Mouse (Mus musculus): ENCODE measurements around the gene Adam6b. TPM values are rescaled to one million over a fixed set of nuclear protein-coding genes. Genes with fewer than 3 reads are reported as not detected.
"Not testable (repeated sequence)": the region's sequence is repeated elsewhere in the genome, so short reads cannot be mapped to it uniquely, and the experiment has no call there.

Gene Adam6b
- not detected for total RNA-seq (2018; cell fraction: chromatin; rRNA removed)
- total RNA-seq (2018; cell fraction: cytosol; rRNA removed): not detected
- not detected for total RNA-seq (2018; cell fraction: nucleus; rRNA removed)
- polyA plus RNA-seq (2018): not detected in 3 replicates

DNA sequence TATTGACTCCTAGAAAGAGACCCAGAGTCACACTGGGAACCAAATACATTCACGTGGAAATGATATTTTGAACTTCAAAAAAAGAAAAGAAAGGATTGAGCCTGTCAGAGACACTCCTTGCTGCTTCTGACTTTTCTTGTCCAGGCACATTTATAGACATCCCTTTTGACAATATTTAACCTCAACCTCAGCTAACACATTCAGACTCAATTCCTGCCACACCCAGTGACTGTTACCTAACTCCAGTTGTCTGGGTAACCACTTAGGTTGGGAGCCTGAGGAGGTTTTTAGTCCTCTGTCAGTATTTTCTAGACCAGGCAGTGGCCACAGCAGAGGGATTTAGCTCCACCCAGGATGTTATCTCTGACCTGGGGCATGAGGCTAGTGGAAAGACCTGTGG lies at the start of gene Adam6b:
Gene Adam6b (plus strand): TSS at position 301 of the 400 bp plus-strand sequence.
- H3K27ac ChIP-seq; H3K36me3 ChIP-seq (ENCODE audit: inconsistent target); H3K79me2 ChIP-seq (ENCODE audit: inconsistent target); H3K4me3 ChIP-seq (ENCODE audit: inconsistent target): not testable (repeated sequence)
- WGBS (ENCODE audit: missing documents): no CpG with 5 or more reads among the region's 1 CpGs

DNA sequence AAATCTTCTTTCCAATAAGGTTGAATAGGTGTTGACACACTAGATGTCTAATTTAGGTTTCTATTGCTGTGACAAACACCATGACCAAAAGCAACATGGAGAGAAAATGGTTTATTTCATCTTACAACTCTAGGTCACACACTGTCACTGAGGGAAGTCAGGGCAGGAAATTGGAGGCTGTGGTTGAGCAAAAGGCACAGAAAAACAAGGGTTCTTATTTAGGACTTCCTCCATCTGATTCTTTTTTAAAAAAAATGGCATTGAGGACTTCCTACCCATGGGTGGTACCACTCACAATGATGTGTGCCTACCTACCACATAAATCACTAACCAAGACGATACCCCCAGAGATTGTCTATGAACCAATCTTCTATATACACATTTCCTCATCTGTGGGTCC lies 43.2 kb upstream of the Adam6b start:
- no peak overlapping the region for H3K4me3 ChIP-seq (ENCODE audit: inconsistent target)
- H3K36me3 ChIP-seq (ENCODE audit: inconsistent target): no peaks in the 10 kb centered on the region
- no peak overlapping the region for H3K27ac ChIP-seq
- no peaks in the 10 kb centered on the region for H3K79me2 ChIP-seq (ENCODE audit: inconsistent target)
- WGBS (ENCODE audit: missing documents): 14% methylated on average over 1 of the region's 1 CpGs

DNA sequence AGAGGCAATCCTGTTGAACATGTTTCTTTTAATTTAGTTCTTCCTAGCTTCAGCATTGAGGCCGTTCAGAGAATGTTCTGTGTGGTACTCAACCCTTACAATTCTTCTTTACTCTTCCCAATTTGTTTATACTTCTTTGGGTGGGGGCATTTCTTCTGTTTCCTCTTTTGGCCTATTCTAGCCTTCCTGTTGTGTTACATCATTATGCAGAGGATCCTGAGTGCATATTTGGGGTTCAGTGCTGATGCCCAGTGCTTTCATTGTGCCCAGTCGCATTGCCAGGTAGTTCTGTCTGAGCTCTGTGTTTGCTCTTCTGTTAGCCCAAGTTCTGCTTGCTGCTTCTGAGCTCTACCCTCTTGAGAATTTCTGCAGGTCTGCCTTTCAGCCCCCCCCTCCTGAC lies 13.1 kb upstream of the Adam6b start:
- Histone ChIP-seq H3K27ac (no peak overlapping the region), H3K79me2 (ENCODE audit: inconsistent target) (no peaks in the 10 kb centered on the region), H3K4me3 (ENCODE audit: inconsistent target) (no peak overlapping the region), H3K36me3 (ENCODE audit: inconsistent target) (no peaks in the 10 kb centered on the region)
- 56% methylated on average over 2 of the region's 2 CpGs for WGBS (ENCODE audit: missing documents)

DNA sequence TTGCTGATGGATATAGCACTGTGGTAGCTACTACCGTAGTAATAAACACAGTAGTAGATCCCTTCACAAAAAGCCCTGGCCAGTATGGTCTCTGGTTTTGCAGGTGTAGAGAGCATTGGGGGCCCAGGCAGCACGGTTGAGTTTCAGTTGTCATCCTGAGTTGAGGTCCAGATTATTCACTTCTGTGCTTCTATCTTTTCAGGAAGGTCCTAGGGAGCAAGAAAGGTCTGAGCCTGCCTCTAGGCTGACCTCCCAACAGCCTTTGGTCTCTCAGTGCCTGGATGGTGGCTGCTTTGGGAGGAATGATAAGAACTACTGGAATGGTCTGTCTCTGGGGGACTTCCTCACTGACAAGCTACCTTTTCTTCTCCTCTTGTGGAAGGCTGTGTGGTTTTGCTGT lies 7.2 kb upstream of the Adam6b start:
- 94% methylated on average over 2 of the region's 2 CpGs for WGBS (ENCODE audit: missing documents)
- Histone ChIP-seq H3K27ac (no peak overlapping the region), H3K4me3 (ENCODE audit: inconsistent target) (no peak overlapping the region), H3K36me3 (ENCODE audit: inconsistent target) (no peaks in the 10 kb centered on the region), H3K79me2 (ENCODE audit: inconsistent target) (no peaks in the 10 kb centered on the region)

DNA sequence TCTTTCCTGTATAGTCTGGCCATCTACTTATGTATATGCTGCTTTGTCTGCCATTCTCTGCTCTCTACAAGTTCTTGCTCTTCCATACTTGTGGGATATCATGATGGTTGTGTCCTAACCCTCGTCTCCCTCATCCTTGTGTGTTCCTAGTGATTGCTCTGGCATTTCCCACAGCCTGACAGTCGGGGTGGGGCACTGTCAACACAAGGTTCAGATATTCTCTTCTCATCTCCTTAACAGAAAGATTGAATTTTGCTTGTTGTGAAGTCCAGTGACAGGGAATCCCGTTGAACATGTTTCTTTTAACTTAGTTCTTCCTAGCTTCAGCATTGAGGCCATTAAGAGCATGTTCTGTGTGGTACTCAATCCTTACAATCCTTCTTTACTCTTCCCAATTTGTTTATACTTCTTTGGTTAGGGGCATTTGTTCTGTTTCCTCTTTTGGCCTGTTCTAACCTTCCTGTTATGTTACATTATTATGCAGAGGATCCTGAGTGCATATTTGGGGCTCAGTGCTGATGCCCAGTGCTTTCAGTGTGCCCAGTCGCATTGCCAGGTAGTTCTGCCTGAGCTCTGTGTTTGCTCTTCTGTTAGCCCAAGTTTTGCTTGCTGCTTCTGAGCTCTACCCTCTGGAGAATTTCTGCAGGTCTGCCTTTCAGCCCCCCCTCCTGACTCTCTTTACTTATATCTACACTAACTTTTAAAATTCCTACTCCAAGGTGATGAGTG lies 6.5 kb upstream of the Adam6b start:
- no peaks in the 10 kb centered on the region for H3K79me2 ChIP-seq (ENCODE audit: inconsistent target)
- WGBS (ENCODE audit: missing documents): 67% methylated on average over 4 of the region's 4 CpGs
- H3K27ac ChIP-seq: no peak overlapping the region
- no peak overlapping the region for H3K4me3 ChIP-seq (ENCODE audit: inconsistent target)
- no peaks in the 10 kb centered on the region for H3K36me3 ChIP-seq (ENCODE audit: inconsistent target)

DNA sequence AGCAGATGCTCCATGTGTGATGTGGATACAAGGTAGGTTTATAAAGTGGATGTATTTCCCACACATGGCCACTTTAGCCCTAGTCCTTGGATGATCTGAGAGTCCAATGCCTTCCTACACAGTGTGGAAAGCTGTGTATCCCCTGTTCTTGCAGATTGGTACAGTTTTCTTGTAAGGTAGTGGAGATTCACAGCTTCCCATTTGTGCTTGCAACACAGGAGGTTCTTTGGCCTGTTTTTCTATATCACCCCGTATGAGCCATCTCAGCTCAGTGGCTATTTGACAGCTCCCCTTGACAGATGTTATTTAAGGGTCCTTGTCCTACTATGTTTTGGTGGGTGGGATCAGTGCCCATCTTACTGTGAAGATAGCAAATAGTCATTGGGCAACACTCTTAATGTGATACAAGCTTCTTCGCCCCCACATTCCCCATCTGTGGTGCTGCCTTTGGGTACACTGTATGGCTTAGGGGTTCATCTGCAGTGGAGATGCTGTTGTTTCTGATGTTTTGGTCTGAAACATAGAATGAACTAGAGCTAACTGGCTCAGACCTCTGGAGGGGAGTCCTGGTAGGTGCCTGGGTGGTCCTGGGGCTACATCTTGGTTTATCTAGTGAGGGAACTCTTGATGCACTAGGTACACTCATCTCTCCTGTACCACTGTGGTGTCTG lies 5.7 kb upstream of the Adam6b start:
- 82% methylated on average over 2 of the region's 2 CpGs for WGBS (ENCODE audit: missing documents)
- Histone ChIP-seq H3K79me2 (ENCODE audit: inconsistent target) (no peaks in the 10 kb centered on the region), H3K27ac (no peak overlapping the region), H3K4me3 (ENCODE audit: inconsistent target) (no peak overlapping the region), H3K36me3 (ENCODE audit: inconsistent target) (no peaks in the 10 kb centered on the region)

DNA sequence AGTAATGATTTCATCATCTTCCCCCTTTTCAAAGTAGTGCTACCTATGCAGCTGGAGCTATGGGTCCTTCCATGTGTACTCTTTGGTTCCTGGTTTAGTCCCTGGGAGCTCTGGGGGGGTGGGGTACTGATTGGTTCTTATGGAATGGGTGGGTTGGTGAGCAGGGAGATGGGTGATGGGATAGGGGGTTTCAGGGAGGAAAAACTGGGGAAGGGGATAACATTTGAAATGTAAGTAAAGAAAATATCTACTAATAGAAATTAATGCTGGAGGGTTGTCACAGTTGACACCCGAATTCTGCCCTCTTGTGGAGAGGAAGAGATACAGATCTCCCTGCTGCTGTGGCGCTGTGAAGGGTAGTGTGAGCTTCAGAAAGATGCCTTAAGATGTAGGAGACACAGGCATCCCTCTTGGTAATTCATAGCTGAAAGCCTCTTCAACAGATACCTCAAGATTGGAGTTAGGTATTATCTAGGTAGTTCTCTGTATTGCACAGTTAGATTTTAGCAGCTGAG lies 4.3 kb upstream of the Adam6b start:
- no peak overlapping the region for H3K27ac ChIP-seq
- H3K36me3 ChIP-seq (ENCODE audit: inconsistent target): no peaks in the 10 kb centered on the region
- H3K4me3 ChIP-seq (ENCODE audit: inconsistent target): no peak overlapping the region
- 21% methylated on average over 2 of the region's 2 CpGs for WGBS (ENCODE audit: missing documents)
- H3K79me2 ChIP-seq (ENCODE audit: inconsistent target): no peaks in the 10 kb centered on the region

DNA sequence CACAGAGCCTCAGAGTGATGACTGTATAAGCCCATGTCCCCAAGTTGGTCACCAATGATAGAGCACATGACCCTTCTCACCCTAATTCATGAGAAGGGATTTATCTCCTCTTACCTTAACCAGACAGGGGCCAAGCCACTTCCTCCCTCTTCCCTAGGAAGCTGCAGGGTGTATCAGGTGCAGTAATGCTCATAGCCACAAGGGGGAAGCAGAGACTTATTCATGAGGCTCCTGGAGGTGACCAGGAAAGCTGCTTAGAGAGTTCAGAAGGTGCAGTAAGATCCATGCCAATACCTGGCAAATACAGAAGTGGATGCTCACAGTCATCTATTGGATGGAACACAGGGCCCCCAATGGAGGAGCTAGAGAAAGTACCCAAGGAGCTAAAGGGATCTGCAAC lies 1.6 kb upstream of the Adam6b start:
- not testable (repeated sequence) for H3K27ac ChIP-seq; H3K79me2 ChIP-seq (ENCODE audit: inconsistent target); H3K36me3 ChIP-seq (ENCODE audit: inconsistent target); H3K4me3 ChIP-seq (ENCODE audit: inconsistent target)

DNA sequence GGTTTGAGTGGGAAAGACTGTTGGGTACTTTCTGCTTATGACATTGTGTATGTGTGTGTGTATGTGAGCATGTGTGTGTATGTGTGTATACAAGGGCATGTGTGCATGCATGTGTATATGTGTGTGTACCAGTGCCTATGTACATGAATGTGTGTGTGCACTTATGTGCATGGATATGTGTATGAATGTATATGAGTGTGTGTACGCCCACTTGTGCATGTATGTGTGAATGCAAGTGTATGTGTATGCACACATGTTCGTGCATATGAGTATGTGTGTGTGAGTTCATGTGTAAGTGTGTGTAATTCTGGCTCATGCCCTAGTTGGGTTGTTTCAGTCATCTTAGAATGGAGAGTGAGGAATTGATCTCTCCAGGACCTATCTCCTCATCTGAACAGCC lies 36.6 kb downstream of the Adam6b start:
- Histone ChIP-seq H3K27ac (no peak overlapping the region), H3K36me3 (ENCODE audit: inconsistent target) (no peaks in the 10 kb centered on the region), H3K4me3 (ENCODE audit: inconsistent target) (no peak overlapping the region), H3K79me2 (ENCODE audit: inconsistent target) (no peaks in the 10 kb centered on the region)
- WGBS (ENCODE audit: missing documents): 76% methylated on average over 2 of the region's 2 CpGs

Other genes with a start within 250 kb of the Adam6b start
- gene Adam6a, start 54.4 kb downstream of the Adam6b start, polyA plus RNA-seq (2018): not detected in 3 replicates